Mouse (Mus musculus) forebrain, embryonic 16.5 days (tissue): Measurements from ENCODE around the gene Gabrq. TPM values are rescaled to one million over a fixed set of nuclear protein-coding genes. Genes with fewer than 3 reads are reported as not detected.
A peak's percentile ranks its signal among the peaks of the same experiment; 100 is the strongest.

ENCODE experiments used
- ATAC-seq: fragments of 200-750 bp; cut with Nextera tagmentation; 2 replicates; pipeline ENCODE4 v1.8.0; 2017; ENCODE audit warnings: mild to moderate bottlenecking, moderate library complexity
- H3K27ac ChIP-seq: fragments of 300-500 bp; sonication (generic); 2 replicates; pipeline ENCODE4 v1.5.1; 2014; ENCODE audit warnings: low read length, control low read depth
- H3K27me3 ChIP-seq: fragments of 300-500 bp; sonication (generic); replicated peaks from 2 replicates; pipeline ENCODE4 v1.6.1; 2014; ENCODE audit warnings: low read length; ENCODE audit not compliant: control insufficient read depth, insufficient read depth
- H3K36me3 ChIP-seq: fragments of 300-500 bp; sonication (generic); 2 replicates; pipeline ENCODE4 v1.6.1; 2014; ENCODE audit not compliant: control insufficient read depth, insufficient read depth
- H3K4me1 ChIP-seq: fragments of 300-500 bp; sonication (generic); replicated peaks from 2 replicates; pipeline ENCODE4 v1.6.1; 2014; ENCODE audit warnings: low read length; ENCODE audit not compliant: control insufficient read depth, insufficient read depth
- H3K4me2 ChIP-seq: fragments of 300-500 bp; sonication (generic); 2 replicates; pipeline ENCODE4 v1.6.1; 2014; ENCODE audit warnings: mild to moderate bottlenecking, low read length, control low read depth
- H3K4me3 ChIP-seq: fragments of 300-500 bp; sonication (generic); replicated peaks from 2 replicates; pipeline ENCODE4 v1.5.1; 2014; ENCODE audit warnings: mild to moderate bottlenecking, low read length, control low read depth
- H3K9ac ChIP-seq: fragments of 300-500 bp; sonication (generic); replicated peaks from 2 replicates; pipeline ENCODE4 v1.6.1; 2014; ENCODE audit warnings: low read depth, low read length, control low read depth
- H3K9me3 ChIP-seq: fragments of 300-500 bp; sonication (generic); 2 replicates; pipeline ENCODE4 v1.6.1; 2016; ENCODE audit warnings: low read length; ENCODE audit not compliant: control insufficient read depth
- WGBS: fragments of 180-500 bp; shearing (Covaris S2); extraction: QIAGEN DNeasy Blood & Tissue Kit; methylation state at CpG from one replicate; pipeline ENCODE4 v1.1.7; 2014; 5-methylcytosine and 5-hydroxymethylcytosine counted together
- polyA plus RNA-seq: library from polyadenylated mRNA; unstranded; fragments of >200 nt; fragmentation: Nextera tagmentation; extraction: Ambion mirVana; gene quantifications from 2 replicates; pipeline ENCODE4 v1.2.1, GENCODE M21; 2015

Gene Gabrq
- polyA plus RNA-seq, result 1.4 and 2.5 TPM in 2 replicates

DNA sequence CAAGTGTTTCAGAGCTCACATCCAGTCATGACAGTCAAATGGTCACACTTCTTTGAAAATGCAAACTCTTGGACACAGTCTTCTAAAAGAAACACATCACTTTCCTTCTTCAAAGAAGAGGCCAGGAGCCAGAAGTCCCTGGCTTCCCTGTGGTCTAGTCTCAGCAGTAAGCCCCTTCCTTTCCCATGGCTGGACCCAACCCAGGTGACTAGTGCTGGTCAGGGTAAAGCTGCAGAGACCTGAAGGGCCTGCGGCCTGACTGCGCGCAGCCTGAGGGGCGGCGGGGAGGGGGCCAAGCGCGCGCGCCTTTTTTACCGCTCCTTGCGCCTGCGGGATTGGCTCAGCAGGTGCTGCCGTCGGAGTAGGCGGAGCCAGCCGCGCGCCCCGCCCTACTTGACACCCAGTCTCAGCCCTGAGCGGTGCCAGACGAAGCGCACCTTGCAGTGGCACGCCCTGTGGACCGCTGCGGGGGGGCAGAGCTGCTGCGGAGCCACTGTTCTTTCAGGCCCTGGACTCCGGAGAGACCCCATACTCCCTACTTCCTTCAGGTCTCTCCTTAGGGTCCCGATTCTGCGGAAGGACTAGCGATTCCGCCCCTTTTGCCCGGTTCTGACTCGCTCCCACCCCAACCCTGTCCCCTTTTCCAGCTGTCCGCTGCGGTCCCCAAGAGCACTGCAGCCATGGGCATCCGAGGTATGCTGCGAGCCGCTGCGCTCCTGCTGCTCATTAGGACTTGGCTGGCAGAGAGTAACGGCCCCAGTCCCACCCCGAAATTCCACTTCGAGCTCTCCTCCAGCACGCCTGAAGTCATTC lies at the start of gene Gabrq:
TSS of gene Gabrq (plus strand) at position 403 of the 813 bp plus-strand sequence.
- ATAC-seq, result peak; percentile 93
- H3K27ac ChIP-seq, result no peak within 1 kb of the TSS
- H3K27me3 ChIP-seq, result no peaks in the 10 kb centered on the region
- no peaks in the 10 kb centered on the region for H3K36me3 ChIP-seq
- WGBS, result 16% methylated on average over 40 of the region's 43 CpGs
- H3K4me1 ChIP-seq, result no peaks in the 10 kb centered on the region
- peak within 1 kb of the TSS; percentile 58 for H3K4me2 ChIP-seq
- peak within 1 kb of the TSS; percentile 43 for H3K4me3 ChIP-seq
- H3K9me3 ChIP-seq, result no peaks in the 10 kb centered on the region
- no peak within 1 kb of the TSS; the same call in 1 of the 2 replicates for H3K9ac ChIP-seq

DNA sequence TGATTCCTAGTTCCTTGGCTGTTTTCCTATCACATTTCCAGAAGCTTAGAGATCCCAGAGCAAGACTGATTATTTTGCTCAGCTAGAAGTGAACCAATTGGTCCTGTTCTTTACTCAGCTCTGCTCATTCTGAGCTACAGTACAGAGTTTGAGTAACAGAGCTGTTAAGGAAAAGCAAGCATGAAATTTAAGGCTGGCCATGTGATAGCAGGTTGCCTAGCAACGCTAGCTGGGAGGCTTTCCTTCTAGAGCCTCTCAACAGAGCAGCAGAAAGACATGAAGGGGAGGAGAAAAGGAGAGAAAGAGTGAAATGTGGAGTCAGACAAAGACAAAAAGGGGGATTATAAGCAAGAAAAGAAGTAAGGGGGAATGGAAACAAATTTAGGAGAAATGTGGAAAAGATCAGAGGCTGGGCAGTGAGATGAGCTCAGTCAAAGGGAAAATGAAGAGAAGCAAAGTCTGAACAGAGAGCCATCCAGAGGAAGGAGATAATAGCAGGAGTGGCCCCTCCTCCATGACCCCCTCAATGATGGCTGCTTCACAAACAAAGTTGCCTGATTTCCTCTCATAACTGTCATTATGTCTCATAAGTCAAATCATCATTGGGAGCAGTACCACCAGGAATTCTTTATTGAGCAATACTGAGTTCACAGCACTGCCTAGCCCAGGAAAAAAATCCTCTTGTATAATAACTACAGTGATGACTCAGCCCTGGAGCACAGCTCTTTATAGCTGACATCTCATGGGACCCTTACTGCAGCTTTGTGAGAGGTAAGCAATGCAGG lies 36.0 kb upstream of the Gabrq start:
- no peaks in the 10 kb centered on the region; the same call in 1 of the 2 replicates for H3K4me1 ChIP-seq
- H3K27ac ChIP-seq, result no peak overlapping the region
- H3K27me3 ChIP-seq, result no peaks in the 10 kb centered on the region
- 19% methylated on average over 1 of the region's 1 CpGs for WGBS
- H3K9me3 ChIP-seq, result no peaks in the 10 kb centered on the region
- H3K4me2 ChIP-seq, result no peak overlapping the region
- no peaks in the 10 kb centered on the region for H3K36me3 ChIP-seq
- H3K9ac ChIP-seq, result no peak overlapping the region
- ATAC-seq, result peak; percentile 98
- H3K4me3 ChIP-seq, result no peak overlapping the region

DNA sequence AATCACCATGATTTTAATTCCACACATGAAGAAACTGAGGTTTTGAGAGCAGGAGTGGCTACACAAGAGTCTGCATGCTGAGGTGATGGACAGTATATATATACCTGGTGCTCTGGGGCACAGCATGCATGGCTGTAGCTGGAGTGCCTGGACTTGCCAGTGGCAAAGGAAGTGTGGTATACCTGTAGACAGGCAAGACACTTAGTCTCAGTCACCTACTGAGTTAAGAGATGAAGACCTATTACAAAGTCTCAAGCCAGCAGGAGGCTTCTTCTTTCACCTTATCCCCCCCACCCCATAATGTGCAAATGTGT lies 35.5 kb upstream of the Gabrq start:
- no peaks in the 10 kb centered on the region; the same call in 1 of the 2 replicates for H3K4me1 ChIP-seq
- no peak overlapping the region for H3K4me2 ChIP-seq
- H3K9ac ChIP-seq, result no peak overlapping the region
- ATAC-seq, result 0 out of 2 replicates have a peak, but pooled peaks have one; percentile 20
- no peaks in the 10 kb centered on the region for H3K9me3 ChIP-seq
- H3K27me3 ChIP-seq, result no peaks in the 10 kb centered on the region
- H3K36me3 ChIP-seq, result no peaks in the 10 kb centered on the region
- no peak overlapping the region for H3K27ac ChIP-seq
- no peak overlapping the region for H3K4me3 ChIP-seq

DNA sequence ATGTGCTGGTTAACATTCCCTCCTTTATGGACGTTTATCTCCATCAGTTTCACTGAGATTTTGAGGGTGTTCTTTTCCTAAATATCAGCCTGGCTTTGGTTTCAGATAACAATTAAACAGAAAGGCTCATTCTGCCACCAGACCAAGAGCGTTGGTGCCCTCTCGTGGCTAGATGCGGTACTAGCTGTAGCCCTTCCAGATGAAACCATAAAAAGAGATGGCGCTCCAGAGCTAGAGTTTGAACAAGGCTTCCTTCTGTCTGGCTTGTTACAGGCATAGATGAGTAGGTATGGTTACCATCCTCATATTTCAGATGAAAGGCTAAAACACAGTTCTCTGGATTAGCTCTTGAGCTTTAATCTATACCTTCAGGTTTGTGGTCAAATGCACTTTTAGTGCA lies 5.4 kb upstream of the Gabrq start:
- no peak overlapping the region for H3K4me2 ChIP-seq
- no peak overlapping the region for H3K27ac ChIP-seq
- no peaks in the 10 kb centered on the region for H3K4me1 ChIP-seq
- no peaks in the 10 kb centered on the region for H3K9me3 ChIP-seq
- no peak overlapping the region for H3K9ac ChIP-seq
- H3K4me3 ChIP-seq, result no peak overlapping the region
- H3K36me3 ChIP-seq, result no peaks in the 10 kb centered on the region
- no peaks in the 10 kb centered on the region for H3K27me3 ChIP-seq
- WGBS, result 5% methylated on average over 5 of the region's 5 CpGs
- ATAC-seq, result peak; percentile 63

DNA sequence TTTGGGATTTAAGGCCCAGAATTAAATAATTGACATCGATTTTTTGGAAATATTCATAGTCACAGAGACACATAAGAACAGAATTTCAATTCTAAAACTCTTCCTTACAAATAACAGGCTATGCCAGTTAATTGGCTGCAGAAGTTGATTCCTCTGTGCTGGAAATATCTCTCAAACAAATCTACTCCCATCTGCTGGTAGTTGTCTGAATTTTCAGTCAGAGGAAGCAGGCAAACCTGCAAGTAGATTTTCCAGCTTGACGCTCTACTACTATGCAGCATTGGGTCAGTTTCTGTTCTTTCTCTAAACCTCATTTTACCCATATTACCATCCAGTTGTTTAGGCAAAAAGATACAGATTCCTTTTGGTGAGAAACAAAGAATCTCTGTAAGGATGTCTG lies 1.7 kb upstream of the Gabrq start:
- Histone ChIP-seq H3K9ac (no peak overlapping the region), H3K9me3 (no peaks in the 10 kb centered on the region), H3K4me1 (no peaks in the 10 kb centered on the region), H3K27ac (no peak overlapping the region), H3K27me3 (no peaks in the 10 kb centered on the region), H3K4me2 (no peak overlapping the region), H3K36me3 (no peaks in the 10 kb centered on the region), H3K4me3 (no peak overlapping the region)
- no peak for ATAC-seq
- 75% methylated on average over 2 of the region's 2 CpGs for WGBS

DNA sequence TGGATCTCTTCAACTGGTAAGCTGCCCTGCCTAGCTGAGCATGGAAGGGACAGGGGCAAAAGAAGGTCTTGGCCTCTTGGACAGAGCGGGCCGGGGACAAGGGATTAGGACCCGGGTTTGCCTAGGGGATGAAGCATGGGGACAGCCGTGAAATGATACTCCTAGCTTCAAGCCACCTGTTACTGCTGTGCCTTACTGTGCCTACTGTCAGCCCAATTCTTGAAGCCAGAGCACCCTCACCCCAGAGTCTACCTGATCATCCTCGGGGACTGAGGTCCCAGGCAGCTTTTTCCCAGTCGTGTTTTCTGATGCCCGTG lies 569 bp downstream of the Gabrq start:
- 36% methylated on average over 7 of the region's 7 CpGs for WGBS
- H3K27ac ChIP-seq, result no peak overlapping the region

More for the DNA sequence above, 569 bp downstream of the Gabrq start:
- Histone ChIP-seq H3K27me3 (no peaks in the 10 kb centered on the region), H3K4me3 (peak overlapping the region; percentile 43), H3K4me1 (no peaks in the 10 kb centered on the region), H3K9ac (no peak overlapping the region), H3K36me3 (no peaks in the 10 kb centered on the region), H3K9me3 (no peaks in the 10 kb centered on the region), H3K4me2 (peak overlapping the region; percentile 58)
- no peak for ATAC-seq

Other genes starting within 250 kb of the Gabrq start
- gene Gabra3, start 168.3 kb upstream of the Gabrq start, polyA plus RNA-seq, result 20.6 and 36.6 TPM in 2 replicates
- gene Cetn2, start 93.2 kb downstream of the Gabrq start, polyA plus RNA-seq, result 73.5 and 78.3 TPM in 2 replicates
- gene Nsdhl, start 93.4 kb downstream of the Gabrq start, polyA plus RNA-seq, result 39.3 and 41.2 TPM in 2 replicates
- 0.96 and 1.9 TPM in 2 replicates for gene Zfp185, start 162.2 kb downstream of the Gabrq start, polyA plus RNA-seq
- 0.22 TPM in 1 of 2 replicates, not detected in the other for gene Pnma5, start 211.9 kb downstream of the Gabrq start, polyA plus RNA-seq
- gene Pnma3, start 239.6 kb downstream of the Gabrq start, polyA plus RNA-seq, result 2.5 and 3.0 TPM in 2 replicates